ENCODE assay signal across 9 mouse cellular contexts in the genomic region with DNA sequence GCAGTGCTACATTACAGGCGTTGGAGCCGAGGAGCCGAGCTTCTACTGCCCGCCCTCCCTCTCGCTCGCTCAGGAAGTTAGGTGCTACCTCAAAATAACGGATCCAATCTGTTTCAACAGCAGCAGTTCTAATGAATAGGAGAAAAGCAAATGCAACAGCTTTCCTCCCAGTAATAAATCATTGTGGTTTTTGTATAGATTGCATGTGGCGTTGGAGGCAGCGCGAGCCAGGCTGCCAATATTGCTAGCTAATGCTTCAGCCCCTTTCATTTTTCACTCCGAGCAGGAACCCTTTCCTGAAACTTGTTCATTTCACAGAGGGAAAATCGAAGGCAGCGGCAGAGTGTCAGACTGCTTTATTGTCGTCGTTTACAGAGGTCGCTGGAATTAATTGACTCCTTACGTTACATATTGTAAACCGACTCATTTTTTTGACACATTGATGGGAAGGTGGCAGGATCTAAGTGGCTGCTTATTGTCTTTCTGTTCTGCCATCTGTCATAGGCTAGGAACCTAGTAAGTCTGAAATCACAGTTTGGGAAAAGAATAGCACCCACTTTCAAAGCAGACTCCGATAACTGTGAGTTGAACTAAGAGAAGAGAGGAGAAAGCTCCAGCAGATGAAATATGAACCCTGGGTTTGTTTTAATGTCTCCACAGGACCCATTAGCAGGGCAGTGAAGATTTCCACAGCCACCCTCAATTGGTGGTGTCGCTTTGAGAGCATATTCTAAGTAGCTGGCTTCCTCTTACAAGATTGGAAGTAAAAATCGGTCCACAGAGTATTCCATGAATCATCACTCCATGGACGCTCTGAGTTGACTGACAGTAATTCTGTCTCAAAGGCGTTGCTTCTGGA. TPM values are rescaled to one million over a fixed set of nuclear protein-coding genes. Genes with fewer than 3 reads are reported as not detected.
DNase-seq lines count a peak whose midpoint lies in the region; ATAC-seq lines count a peak whose summit lies in the region.
"Had no signal": no experiment of that assay in that cellular context is flagged by ENCODE, and none has a peak within 500 bp of the region (broad histone marks: within the 10 kb centered on the region; RNA-seq: fewer than 3 reads in every experiment).

No protein-coding gene starts in this region.

- intact Hi-C loops in heart, postnatal 25 days (cut with DNase I), result no loop called here

- no peak for DNase-seq in heart, postnatal 25 days (ENCODE audit: low spot score)
- DNase-seq in Muller cell, postnatal 12 days (ENCODE audit: inconsistent ontology term), result peak; percentile 62
- DNase-seq in embryonic facial prominence, embryonic 10.5 days (ENCODE audit: low spot score), result no peak
- DNase-seq in hindlimb bud, embryonic 11.5 days (ENCODE audit: extremely low spot score, low read depth, low spot score), result peak; percentile 63
- no peak for DNase-seq in gastrocnemius, adult 8-10 months (ENCODE audit: low spot score in 2 of 2)

- H3K36me3 ChIP-seq in heart, embryonic 13.5 days, result no peaks in the 10 kb centered on the region
- H3K36me3 ChIP-seq in embryonic facial prominence, embryonic 10.5 days (replicated peaks), result no peaks in the 10 kb centered on the region
- no peaks in the 10 kb centered on the region for H3K36me3 ChIP-seq in stomach, embryonic 14.5 days (ENCODE audit: control insufficient read depth, insufficient read depth, low read length)

- no peak overlapping the region for H3K27ac ChIP-seq in heart, embryonic 13.5 days (replicated peaks)
- no peak overlapping the region; the same call in 1 of the 2 replicates for H3K27ac ChIP-seq in embryonic facial prominence, embryonic 10.5 days (replicated peaks)
- H3K27ac ChIP-seq in stomach, embryonic 14.5 days (ENCODE audit: low read length), result no peak overlapping the region

- WGBS in heart, embryonic 13.5 days, result 69% methylated on average over 23 of the region's 23 CpGs
- WGBS in embryonic facial prominence, embryonic 10.5 days, result 64% methylated on average over 23 of the region's 23 CpGs
- WGBS in stomach, embryonic 14.5 days, result 20% methylated on average over 23 of the region's 23 CpGs

- H3K4me2 ChIP-seq in heart, embryonic 13.5 days, result peak overlapping the region; percentile 71
- peak overlapping the region; percentile 42 for H3K4me2 ChIP-seq in stomach, embryonic 14.5 days (replicated peaks; ENCODE audit: low read depth, low read length)

- H3K27me3 ChIP-seq in heart, embryonic 13.5 days (replicated peaks), result peaks cover 10% of the 10 kb centered on the region; the same call in 1 of the 2 replicates
- H3K27me3 ChIP-seq in embryonic facial prominence, embryonic 10.5 days (replicated peaks; ENCODE audit: low read depth, poor library complexity, severe bottlenecking), result no peaks in the 10 kb centered on the region
- no peaks in the 10 kb centered on the region for H3K27me3 ChIP-seq in stomach, embryonic 14.5 days (ENCODE audit: control insufficient read depth, insufficient read depth, low read length)
- H3K27me3 ChIP-seq: CH12.LX had no signal

- H3K9ac ChIP-seq in heart, embryonic 13.5 days, result peak overlapping the region; percentile 37; the same call in 1 of the 2 replicates
- H3K9ac ChIP-seq in stomach, embryonic 14.5 days (replicated peaks; ENCODE audit: low read depth, low read length), result no peak overlapping the region

- peak overlapping the region; percentile 51 for H3K4me3 ChIP-seq in heart, embryonic 13.5 days
- peak overlapping the region; percentile 49 for H3K4me3 ChIP-seq in embryonic facial prominence, embryonic 10.5 days
- peak overlapping the region; percentile 31 for H3K4me3 ChIP-seq in stomach, embryonic 14.5 days (ENCODE audit: low read depth, low read length)

- peaks cover 24% of the 10 kb centered on the region for H3K4me1 ChIP-seq in heart, embryonic 13.5 days
- H3K4me1 ChIP-seq in embryonic facial prominence, embryonic 10.5 days, result peaks cover 35% of the 10 kb centered on the region
- 0 out of 2 replicates have a peak, but pooled peaks cover 3% of the 10 kb centered on the region for H3K4me1 ChIP-seq in stomach, embryonic 14.5 days (ENCODE audit: control insufficient read depth, insufficient read depth, low read length)

- no peaks in the 10 kb centered on the region for H3K9me3 ChIP-seq in heart, embryonic 13.5 days
- H3K9me3 ChIP-seq in embryonic facial prominence, embryonic 10.5 days, result no peaks in the 10 kb centered on the region
- no peaks in the 10 kb centered on the region for H3K9me3 ChIP-seq in stomach, embryonic 14.5 days (ENCODE audit: control insufficient read depth, low read depth, low read length)

- ATAC-seq in heart, embryonic 13.5 days (ENCODE audit: extremely low read depth, insufficient number of reproducible peaks, low FRiP score, low TSS enrichment), result no peak
- peak; percentile 21 for ATAC-seq in megakaryocyte progenitor cell, adult 5-6 weeks (replicated peaks; ENCODE audit: poor library complexity)
- no peak for ATAC-seq in stomach, embryonic 14.5 days (ENCODE audit: insufficient number of reproducible peaks, insufficient read depth, low FRiP score, low read depth)

RNA-seq across cellular contexts. Expression of a gene that starts 2.4 kb away (rescaled TPM):
- 5.1 and 5.4 TPM in 2 replicates for polyA plus RNA-seq in heart, embryonic 13.5 days (2015; fragmentation: Nextera tagmentation; extraction: Ambion mirVana)
- total RNA-seq in heart, postnatal 25 days (2021), result under 1 TPM; 0.08 to 0.17 TPM
- 6.0 and 8.4 TPM in 2 replicates for polyA plus RNA-seq in embryonic facial prominence, embryonic 10.5 days (2016; fragmentation: Nextera tagmentation; extraction: Ambion mirVana)
- 0.15 TPM in 1 of 2 replicates, not detected in the other for total RNA-seq in megakaryocyte progenitor cell, adult 5-6 weeks (2015)
- 0.30 and 0.58 TPM in 2 replicates for total RNA-seq in megakaryocyte progenitor cell, adult 5-6 weeks (2017)
- polyA plus RNA-seq in stomach, embryonic 14.5 days (2014; fragmentation: Nextera tagmentation; extraction: Ambion mirVana), result 21.6 and 22.1 TPM in 2 replicates
- under 1 TPM; 0.22 to 0.29 (median 0.27) TPM for total RNA-seq in gastrocnemius, adult 8-10 months (2022)
- total RNA-seq: CH12.LX had no signal

Comparison
In these comparisons a context has a peak if more than half of its experiments do, and no peak if none do; other contexts are left out.
1. DNase-seq: peak in Muller cell, postnatal 12 days (single experiment) and hindlimb bud, embryonic 11.5 days (single experiment); none in heart, postnatal 25 days (single experiment), embryonic facial prominence, embryonic 10.5 days (single experiment) and gastrocnemius, adult 8-10 months (0 of 2).
2. Peak in every context shown above with its lines, with median percentiles within 50 percentile points of each other: H3K4me3 ChIP-seq.